Mouse (Mus musculus) limb, embryonic 11.5 days (tissue): ENCODE measurements around the gene Ube2q2. TPM values are rescaled to one million over a fixed set of nuclear protein-coding genes. Genes with fewer than 3 reads are reported as not detected.

Source experiments
- ATAC-seq: fragments of 200-750 bp; cut with Nextera tagmentation; 2 replicates; pipeline ENCODE4 v1.8.0; 2017; ENCODE audit warnings: low read depth; ENCODE audit not compliant: insufficient number of reproducible peaks, low FRiP score, low TSS enrichment
- DNase-seq: peaks from one replicate; pipeline ENCODE4 v3.0.0-alpha.2; 2015; ENCODE audit warnings: low spot score
- H3K27ac ChIP-seq: fragments of 300-500 bp; sonication (generic); replicated peaks from 2 replicates; pipeline ENCODE4 v1.5.1; 2014; ENCODE audit warnings: low read depth, mild to moderate bottlenecking, low read length
- H3K27me3 ChIP-seq: fragments of 300-500 bp; sonication (generic); 2 replicates; pipeline ENCODE4 v1.6.1; 2014; ENCODE audit warnings: mild to moderate bottlenecking, low read length, mixed read lengths; ENCODE audit not compliant: control insufficient read depth, insufficient read depth
- H3K36me3 ChIP-seq: fragments of 300-500 bp; sonication (generic); 2 replicates; pipeline ENCODE4 v1.6.1; 2014; ENCODE audit warnings: mild to moderate bottlenecking, low read length, moderate library complexity, mixed read lengths; ENCODE audit not compliant: control insufficient read depth, insufficient read depth
- H3K4me1 ChIP-seq: fragments of 300-500 bp; sonication (generic); 2 replicates; pipeline ENCODE4 v1.6.1; 2014; ENCODE audit warnings: low read length, mixed read lengths; ENCODE audit not compliant: control insufficient read depth, insufficient read depth
- H3K4me2 ChIP-seq: fragments of 300-500 bp; sonication (generic); 2 replicates; pipeline ENCODE4 v1.6.1; 2014; ENCODE audit warnings: low read depth, mild to moderate bottlenecking, moderate library complexity; ENCODE audit not compliant: severe bottlenecking
- H3K4me3 ChIP-seq: fragments of 300-500 bp; sonication (generic); 2 replicates; pipeline ENCODE4 v1.5.1; 2014; ENCODE audit warnings: low read depth, low read length
- H3K9ac ChIP-seq: fragments of 300-500 bp; sonication (generic); 2 replicates; pipeline ENCODE4 v1.6.1; 2014; ENCODE audit warnings: mild to moderate bottlenecking, low read length
- H3K9me3 ChIP-seq: fragments of 300-500 bp; sonication (generic); 2 replicates; pipeline ENCODE4 v1.6.1; 2016; ENCODE audit warnings: low read length; ENCODE audit not compliant: control insufficient read depth
- WGBS: fragments of 180-500 bp; shearing (Covaris S2); extraction: QIAGEN DNeasy Blood & Tissue Kit; methylation state at CpG from one replicate; pipeline ENCODE4 v1.1.7; 2014; 5-methylcytosine and 5-hydroxymethylcytosine counted together
- polyA plus RNA-seq: library from polyadenylated mRNA; unstranded; fragments of >200 nt; fragmentation: Nextera tagmentation; extraction: Ambion mirVana; gene quantifications from 2 replicates; pipeline ENCODE4 v1.2.1, GENCODE M21; 2014

The Ube2q2 gene
- polyA plus RNA-seq, 1 experiment from 2014 or later, result 40.3 TPM

- no peaks in the 10 kb centered on the region for H3K36me3 ChIP-seq
- DNase-seq (no peak), ATAC-seq (no peak)
- no peak overlapping the region for H3K9ac ChIP-seq
- H3K4me2 ChIP-seq, result no peak overlapping the region
- H3K27ac ChIP-seq, result no peak overlapping the region
- no peaks in the 10 kb centered on the region for H3K27me3 ChIP-seq
- no peaks in the 10 kb centered on the region for H3K9me3 ChIP-seq
- H3K4me3 ChIP-seq, result no peak overlapping the region
- WGBS, result 94% methylated on average over 5 of the region's 5 CpGs
- no peaks in the 10 kb centered on the region for H3K4me1 ChIP-seq
These were observed 31.2 kb upstream of the Ube2q2 start for GRCm38 (mm10) chr9:55117293-55118055.

DNA sequence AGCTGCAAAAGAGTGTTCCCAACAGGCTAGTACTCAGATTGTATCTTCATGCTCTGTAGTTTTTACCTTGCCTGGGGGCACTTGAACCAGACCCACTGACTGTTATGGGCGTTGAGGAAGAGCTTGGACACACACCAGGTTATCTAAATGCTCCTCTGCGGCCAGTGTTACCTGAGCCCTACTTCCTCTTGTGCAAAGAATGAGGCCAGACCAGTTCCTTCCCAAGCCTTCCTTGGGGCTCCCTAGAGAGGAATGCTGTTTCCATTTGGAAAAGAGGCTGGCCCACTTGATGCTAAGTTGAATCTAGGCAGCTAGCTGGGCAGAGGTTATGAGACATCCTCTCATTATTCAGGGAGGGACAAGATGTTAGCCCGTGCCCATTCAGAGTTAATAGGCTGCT, 26.1 kb upstream of the Ube2q2 start:
- DNase-seq, result no peak
- Histone ChIP-seq H3K9me3 (no peaks in the 10 kb centered on the region), H3K27ac (no peak overlapping the region), H3K4me3 (no peak overlapping the region), H3K4me2 (no peak overlapping the region), H3K4me1 (no peaks in the 10 kb centered on the region), H3K36me3 (no peaks in the 10 kb centered on the region), H3K27me3 (no peaks in the 10 kb centered on the region), H3K9ac (no peak overlapping the region)
- ATAC-seq, result no peak
- 63% methylated on average over 3 of the region's 3 CpGs for WGBS

- no peak overlapping the region for H3K4me3 ChIP-seq
- no peaks in the 10 kb centered on the region for H3K9me3 ChIP-seq
- DNase-seq (no peak), ATAC-seq (no peak)
- no peaks in the 10 kb centered on the region for H3K4me1 ChIP-seq
- no peak overlapping the region for H3K9ac ChIP-seq
- WGBS, result 89% methylated on average over 7 of the region's 7 CpGs
- no peak overlapping the region for H3K4me2 ChIP-seq
- no peaks in the 10 kb centered on the region for H3K27me3 ChIP-seq
- H3K27ac ChIP-seq, result no peak overlapping the region
- H3K36me3 ChIP-seq, result no peaks in the 10 kb centered on the region
These were observed 22.9 kb upstream of the Ube2q2 start for GRCm38 (mm10) chr9:55125735-55126134.

- no peak overlapping the region for H3K4me2 ChIP-seq
- no peak for ATAC-seq
- H3K36me3 ChIP-seq, result no peaks in the 10 kb centered on the region
- no peaks in the 10 kb centered on the region for H3K27me3 ChIP-seq
- H3K9me3 ChIP-seq, result no peaks in the 10 kb centered on the region
- no peak overlapping the region for H3K9ac ChIP-seq
- H3K4me3 ChIP-seq, result no peak overlapping the region
- 85% methylated on average over 1 of the region's 1 CpGs for WGBS
- H3K27ac ChIP-seq, result no peak overlapping the region
- no peaks in the 10 kb centered on the region for H3K4me1 ChIP-seq
- DNase-seq, result no peak
These were observed 22.4 kb upstream of the Ube2q2 start for GRCm38 (mm10) chr9:55126295-55126694.

DNA sequence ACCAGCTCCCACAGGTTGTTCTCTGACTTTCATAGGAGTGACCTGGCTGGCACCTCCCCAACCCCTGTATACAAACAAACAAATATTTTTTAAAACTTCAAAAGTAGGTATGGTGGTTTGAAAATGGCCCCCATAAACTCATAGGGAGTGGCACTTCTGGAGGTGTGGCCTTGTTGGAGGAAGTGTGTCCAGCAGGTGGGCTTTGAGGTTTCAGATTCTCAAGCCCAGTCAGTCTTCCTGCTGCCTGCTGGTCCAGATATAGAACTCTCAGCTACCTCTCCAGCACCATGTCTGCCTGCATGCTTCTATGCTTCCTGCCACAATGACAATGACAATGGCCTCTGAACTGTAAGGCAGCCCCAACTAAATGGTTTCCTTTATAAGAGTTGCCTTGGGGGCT, 16.8 kb upstream of the Ube2q2 start:
- no peak for ATAC-seq
- Histone ChIP-seq H3K9me3 (no peaks in the 10 kb centered on the region), H3K27me3 (no peaks in the 10 kb centered on the region), H3K36me3 (peaks cover 2% of the 10 kb centered on the region; the same call in 1 of the 2 replicates), H3K9ac (no peak overlapping the region), H3K4me2 (no peak overlapping the region), H3K4me3 (no peak overlapping the region), H3K27ac (no peak overlapping the region), H3K4me1 (no peaks in the 10 kb centered on the region)
- DNase-seq, result no peak

- Histone ChIP-seq H3K4me1 (no peaks in the 10 kb centered on the region), H3K27me3 (no peaks in the 10 kb centered on the region), H3K27ac (no peak overlapping the region), H3K4me2 (no peak overlapping the region), H3K36me3 (peaks cover 2% of the 10 kb centered on the region; the same call in 1 of the 2 replicates), H3K9me3 (no peaks in the 10 kb centered on the region), H3K9ac (no peak overlapping the region), H3K4me3 (no peak overlapping the region)
- DNase-seq (no peak), ATAC-seq (no peak)
- WGBS, result 31% methylated on average over 5 of the region's 5 CpGs
These were observed 12.1 kb upstream of the Ube2q2 start for GRCm38 (mm10) chr9:55136576-55136975.

DNA sequence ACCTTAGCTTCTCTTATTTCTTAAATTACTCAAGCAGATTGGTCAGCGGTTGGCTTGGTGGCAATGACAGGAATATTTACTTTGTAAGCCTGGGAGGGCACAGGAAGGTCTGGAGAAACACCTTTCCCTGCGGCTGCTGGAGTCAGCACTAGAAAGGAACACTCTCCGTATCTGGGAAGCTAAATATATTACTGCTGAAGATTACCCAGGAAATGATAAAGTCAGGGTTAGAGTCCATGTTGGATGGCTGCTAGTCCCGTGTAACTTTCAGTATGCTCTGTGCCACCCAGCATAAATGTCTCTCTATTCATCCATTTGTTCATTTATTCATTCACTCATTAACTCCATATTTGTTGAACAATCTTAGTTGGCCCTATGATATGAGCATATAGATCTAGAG, 11.5 kb upstream of the Ube2q2 start:
- DNase-seq (no peak), ATAC-seq (no peak)
- no peaks in the 10 kb centered on the region for H3K9me3 ChIP-seq
- no peak overlapping the region for H3K9ac ChIP-seq
- H3K27me3 ChIP-seq, result no peaks in the 10 kb centered on the region
- 69% methylated on average over 4 of the region's 4 CpGs for WGBS
- no peaks in the 10 kb centered on the region for H3K4me1 ChIP-seq
- peaks cover 2% of the 10 kb centered on the region; the same call in 1 of the 2 replicates for H3K36me3 ChIP-seq
- no peak overlapping the region for H3K4me2 ChIP-seq
- H3K4me3 ChIP-seq, result no peak overlapping the region
- H3K27ac ChIP-seq, result no peak overlapping the region

- Histone ChIP-seq H3K9me3 (no peaks in the 10 kb centered on the region), H3K9ac (no peak overlapping the region), H3K36me3 (no peaks in the 10 kb centered on the region; the same call in 1 of the 2 replicates), H3K4me3 (no peak overlapping the region), H3K27me3 (no peaks in the 10 kb centered on the region), H3K4me1 (no peaks in the 10 kb centered on the region), H3K27ac (no peak overlapping the region), H3K4me2 (no peak overlapping the region)
- ATAC-seq, result no peak
- 84% methylated on average over 5 of the region's 5 CpGs for WGBS
- DNase-seq, result no peak
These were observed 8.7 kb upstream of the Ube2q2 start for GRCm38 (mm10) chr9:55139958-55140357.
